Mouse (Mus musculus) myocyte (in vitro differentiated cells): ENCODE measurements around the gene Preb.

Experiments used
- CEBPB ChIP-seq: IDR thresholded peaks from 2 replicates; pipeline ENCODE4 v1.6.1; 2011; ENCODE audit warnings: mild to moderate bottlenecking, moderate library complexity; ENCODE audit not compliant: poor library complexity, insufficient read depth, severe bottlenecking
- E2F4 ChIP-seq: IDR thresholded peaks from one replicate; pipeline ENCODE4 v1.6.1; 2011; ENCODE audit warnings: mild to moderate bottlenecking, control low read depth, moderate library complexity; ENCODE audit not compliant: insufficient read depth
- POLR2A ChIP-seq: IDR thresholded peaks from one replicate; pipeline ENCODE4 v1.6.1; 2011; ENCODE audit warnings: low read depth, mild to moderate bottlenecking, control low read depth, moderate library complexity; ENCODE audit not compliant: insufficient read length
- TCF12 ChIP-seq: IDR thresholded peaks from one replicate; pipeline ENCODE4 v1.6.1; 2011; ENCODE audit warnings: mild to moderate bottlenecking, control low read depth; ENCODE audit not compliant: poor library complexity, insufficient read depth, severe bottlenecking
- USF1 ChIP-seq: IDR thresholded peaks from one replicate; pipeline ENCODE4 v1.6.1; 2011; ENCODE audit warnings: low read depth, mild to moderate bottlenecking, control low read depth, moderate library complexity

- TF ChIP-seq USF1 (no peak), E2F4 (no peak), TCF12 (no peak), CEBPB (no peak), POLR2A (no peak)
Measured at GRCm38 (mm10) chr5:30933705-30934104, 26.5 kb downstream of the Preb start.
